Mouse (Mus musculus): ENCODE data around the gene Gpr107.

DNA sequence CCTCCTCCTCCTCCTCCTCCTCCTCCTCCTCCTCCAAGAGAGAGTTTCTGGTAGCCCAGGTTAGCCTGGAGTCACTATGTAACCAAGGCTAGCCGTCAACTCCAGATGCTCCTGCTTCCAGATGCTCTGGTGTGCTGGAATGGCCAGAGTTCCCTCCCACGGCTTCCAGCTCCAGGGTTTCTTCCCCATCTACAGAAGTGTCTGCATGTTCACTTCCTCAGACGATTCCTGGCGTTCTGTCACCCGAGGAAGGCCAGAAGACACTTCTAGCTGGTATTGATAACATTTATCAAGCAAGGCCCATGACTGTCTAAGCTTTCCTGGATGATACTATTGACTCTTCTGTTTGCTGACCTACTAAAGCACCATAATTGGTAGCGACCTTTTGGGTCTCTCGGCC lies 27.0 kb upstream of the Gpr107 start:
- TF ChIP-seq POLR2A (IDR thresholded peaks at IDR 0.05; ENCODE audit: insufficient read length, low read depth) (no peak), MYOD1 (IDR thresholded peaks at IDR 0.05; ENCODE audit: control insufficient read depth in 1 of 3, insufficient read length in 2 of 3, low read depth in 2 of 3) (no peak), TCF12 (IDR thresholded peaks at IDR 0.05; ENCODE audit: insufficient read depth, poor library complexity, severe bottlenecking) (no peak), SRF (IDR thresholded peaks at IDR 0.05; ENCODE audit: control insufficient read depth, insufficient read length, low read depth) (no peak), MAX (IDR thresholded peaks at IDR 0.05; ENCODE audit: low read depth) (no peak), MYOG (IDR thresholded peaks at IDR 0.05; ENCODE audit: control insufficient read depth in 1 of 3, insufficient read depth in 1 of 3, insufficient read length in 2 of 3, low read depth in 2 of 3) (no peak), POLR2AphosphoS2 (IDR thresholded peaks at IDR 0.05; ENCODE audit: insufficient read length, low read depth) (no peak)

Measured in myocyte (in vitro differentiated cells).